Mouse (Mus musculus): Measurements from ENCODE around the gene Sorcs3. TPM values are rescaled to one million over a fixed set of nuclear protein-coding genes. Genes with fewer than 3 reads are reported as not detected.

Sorcs3 gene
- total RNA-seq, 2 experiments from 2014 or later, result 0.14 to 0.16 TPM

DNA sequence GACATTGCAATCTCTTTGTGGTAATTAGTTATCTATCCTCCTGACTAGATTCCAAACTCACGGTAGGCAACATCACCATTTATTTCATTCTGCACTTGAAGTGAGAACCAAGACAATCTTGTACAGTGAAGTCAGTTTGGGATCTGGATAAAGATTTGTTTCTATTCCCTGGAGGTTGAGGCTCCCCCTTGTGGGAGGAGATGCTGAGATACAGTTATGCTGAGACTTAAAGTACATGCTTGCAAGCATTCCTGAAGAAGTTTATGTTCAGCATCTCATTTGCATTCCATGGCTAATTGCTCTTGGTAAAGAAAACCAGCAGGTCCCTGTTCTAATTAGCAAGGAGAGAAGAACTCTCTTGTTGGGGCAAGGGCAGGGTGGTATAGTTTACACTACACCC is 185.7 kb downstream of the Sorcs3 start:
- peak; percentile 14 for DNase-seq

- no peak for DNase-seq
These were observed 199.1 kb downstream of the Sorcs3 start for GRCm38 (mm10) chr19:48404774-48405495.

DNA sequence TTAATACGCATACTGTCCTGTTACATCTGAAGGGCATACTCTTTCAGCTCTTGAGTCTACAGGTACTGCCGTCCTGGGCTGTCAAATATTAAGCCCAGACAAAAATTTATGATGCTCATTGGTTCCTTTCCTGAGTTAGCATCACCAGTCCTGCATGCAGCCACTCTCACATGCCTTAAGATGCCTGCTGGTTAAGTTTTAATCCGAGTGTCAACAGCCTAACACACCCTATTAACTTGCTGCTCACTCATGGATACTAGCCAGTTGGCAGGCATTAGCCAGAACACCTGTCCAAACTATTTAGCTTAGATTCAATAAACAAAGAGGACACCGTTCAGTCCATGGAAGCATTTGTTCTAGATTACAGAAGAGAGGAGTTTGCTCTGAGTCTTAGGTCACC is 202.4 kb downstream of the Sorcs3 start:
- DNase-seq, result no peak

GRCm38 (mm10) chr19:48411332-48411731 is 205.5 kb downstream of the Sorcs3 start:
- DNase-seq, result no peak

GRCm38 (mm10) chr19:48413836-48414235 is 208.0 kb downstream of the Sorcs3 start:
- peak; percentile 33 for DNase-seq

- DNase-seq, result no peak
These were observed 212.5 kb downstream of the Sorcs3 start for GRCm38 (mm10) chr19:48418356-48418755.

GRCm38 (mm10) chr19:48429263-48429662 is 223.4 kb downstream of the Sorcs3 start:
- DNase-seq, result no peak

- DNase-seq, result no peak
These were observed 223.9 kb downstream of the Sorcs3 start for GRCm38 (mm10) chr19:48429755-48430154.

- no peak for DNase-seq
These were observed 224.5 kb downstream of the Sorcs3 start for GRCm38 (mm10) chr19:48430328-48430727.

- no peak for DNase-seq
These were observed 232.6 kb downstream of the Sorcs3 start for GRCm38 (mm10) chr19:48438450-48438849.

GRCm38 (mm10) chr19:48461141-48461540 is 255.3 kb downstream of the Sorcs3 start:
- DNase-seq, result no peak

DNA sequence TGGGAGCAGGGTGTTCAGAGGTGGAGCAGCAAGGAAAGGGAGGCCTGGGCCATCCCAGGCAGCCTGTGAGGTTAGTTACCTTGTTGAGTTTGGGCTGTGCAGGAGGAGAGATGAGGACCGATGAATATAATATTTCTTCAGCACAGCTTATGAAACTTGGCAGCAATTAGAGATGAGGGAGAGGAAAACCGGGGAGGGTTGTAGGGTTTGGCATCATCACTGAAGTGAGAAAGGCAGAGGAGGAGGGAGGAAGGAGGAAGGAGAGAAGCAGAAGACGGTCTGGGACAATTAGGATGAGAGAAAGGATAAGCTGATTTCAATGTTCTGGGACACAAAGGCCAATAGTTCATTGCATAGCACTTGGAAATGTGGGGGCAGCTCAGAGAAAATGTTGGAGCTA is 256.6 kb downstream of the Sorcs3 start:
- DNase-seq, result no peak

GRCm38 (mm10) chr19:48463494-48463893 is 257.7 kb downstream of the Sorcs3 start:
- DNase-seq, result no peak

- DNase-seq, result no peak
These were observed 261.6 kb downstream of the Sorcs3 start for GRCm38 (mm10) chr19:48467471-48467870.

DNA sequence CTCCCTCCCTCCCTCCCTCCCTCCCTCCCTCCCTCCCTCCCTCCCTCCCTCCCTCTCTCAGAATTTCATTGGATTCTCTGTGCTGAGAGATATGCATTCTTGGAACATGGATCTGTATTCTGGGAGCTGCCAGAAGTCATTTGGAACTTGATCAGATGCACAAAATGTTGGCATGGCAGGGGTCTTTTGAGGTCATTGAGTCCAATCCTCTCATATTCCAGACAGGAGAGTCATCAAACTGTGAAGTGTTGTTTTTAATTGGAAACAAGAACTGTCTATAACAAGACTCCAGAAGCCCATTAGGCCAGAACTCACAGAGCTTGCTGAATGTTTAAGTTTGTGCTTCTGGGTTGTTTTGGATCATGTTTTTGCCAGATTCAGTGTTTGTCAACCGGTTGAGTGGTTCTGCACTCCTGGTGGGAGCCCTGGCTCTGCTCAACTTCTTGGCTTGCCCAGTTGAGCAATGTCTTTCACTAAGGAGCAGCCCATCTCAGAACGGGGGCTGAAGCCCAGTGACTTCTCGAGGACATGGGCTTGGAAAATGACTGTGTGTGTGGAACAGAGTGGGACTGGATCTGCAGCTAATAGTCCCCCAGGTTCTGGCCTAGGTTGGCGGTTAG is 264.1 kb downstream of the Sorcs3 start:
- no peak for DNase-seq

GRCm38 (mm10) chr19:48471927-48472326 is 266.1 kb downstream of the Sorcs3 start:
- no peak for DNase-seq

- no peak for DNase-seq
These were observed 270.1 kb downstream of the Sorcs3 start for GRCm38 (mm10) chr19:48475784-48476410.

- DNase-seq, result no peak
These were observed 273.0 kb downstream of the Sorcs3 start for GRCm38 (mm10) chr19:48478864-48479263.

GRCm38 (mm10) chr19:48482946-48483345 is 277.1 kb downstream of the Sorcs3 start:
- no peak for DNase-seq

- DNase-seq, result no peak
These were observed 285.3 kb downstream of the Sorcs3 start for GRCm38 (mm10) chr19:48491111-48491510.

- DNase-seq, result no peak
These were observed 298.2 kb downstream of the Sorcs3 start for GRCm38 (mm10) chr19:48503896-48504620.

GRCm38 (mm10) chr19:48523803-48524202 is 318.0 kb downstream of the Sorcs3 start:
- no peak for DNase-seq

Measured in heart, postnatal 4 days (tissue).